Mouse (Mus musculus) testis, adult 2 months (tissue): ENCODE measurements around the gene Cds2. TPM values are rescaled to one million over a fixed set of nuclear protein-coding genes. Genes with fewer than 3 reads are reported as not detected.

Experiments used
- H3K27ac ChIP-seq: fragments of 200-500 bp; 2 replicates; pipeline ENCODE4 v1.5.1; 2012; ENCODE audit warnings: low read depth, low read length; ENCODE audit not compliant: control insufficient read depth, insufficient read depth
- H3K27me3 ChIP-seq: fragments of 200-500 bp; 2 replicates; pipeline ENCODE4 v1.6.1; 2012; ENCODE audit warnings: mild to moderate bottlenecking, low read length, moderate library complexity; ENCODE audit not compliant: control insufficient read depth, insufficient read depth
- H3K36me3 ChIP-seq: fragments of 200-500 bp; 2 replicates; pipeline ENCODE4 v1.6.1; 2012; ENCODE audit warnings: mild to moderate bottlenecking, low read length; ENCODE audit not compliant: control insufficient read depth, insufficient read depth
- H3K4me1 ChIP-seq: fragments of 200-500 bp; 2 replicates; pipeline ENCODE4 v1.6.1; 2012; ENCODE audit warnings: low read length; ENCODE audit not compliant: control insufficient read depth, insufficient read depth
- H3K4me3 ChIP-seq: fragments of 200-500 bp; 2 replicates; pipeline ENCODE4 v1.5.1; 2012; ENCODE audit warnings: low read depth, mild to moderate bottlenecking, low read length, moderate library complexity, mixed read lengths; ENCODE audit not compliant: control insufficient read depth
- CTCF ChIP-seq: fragments of 200-500 bp; IDR thresholded peaks from 2 replicates; pipeline ENCODE4 v1.5.1; 2012; ENCODE audit warnings: low read depth, mild to moderate bottlenecking, inconsistent platforms, low read length, moderate library complexity; ENCODE audit not compliant: control insufficient read depth, insufficient read depth, insufficient replicate concordance
- POLR2A ChIP-seq: fragments of 200-500 bp; IDR thresholded peaks from 2 replicates; pipeline ENCODE4 v1.6.1; 2012; ENCODE audit warnings: low read depth, mild to moderate bottlenecking, inconsistent platforms, low read length, moderate library complexity; ENCODE audit not compliant: control insufficient read depth
- polyA plus RNA-seq: library from polyadenylated mRNA; depleted of rRNA; stranded (reverse); fragments of >200 nt; gene quantifications from 2 replicates; pipeline ENCODE4 v1.2.3, GENCODE M21; 2012

Cds2 gene
- polyA plus RNA-seq, 1 experiment = 13.1 TPM

DNA sequence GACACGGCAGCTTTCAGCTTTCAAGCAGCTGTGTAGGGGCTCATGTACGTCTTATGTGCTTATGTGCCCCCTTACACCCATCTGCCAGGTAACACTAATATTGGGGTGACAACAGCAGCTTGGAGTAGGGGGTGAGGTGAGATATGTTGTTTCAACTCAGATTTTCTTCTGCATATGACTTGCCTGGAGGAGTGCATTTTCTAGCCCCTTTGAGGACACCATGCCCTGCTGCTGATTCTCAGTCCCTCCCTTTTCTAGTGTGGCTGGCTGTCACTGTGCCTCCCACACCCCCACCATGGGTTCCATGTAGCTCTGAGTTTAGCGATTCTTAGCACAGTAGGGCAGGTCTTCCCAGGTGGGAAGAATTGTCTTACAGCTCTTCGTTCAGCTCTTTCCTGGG lies 38.5 kb downstream of the Cds2 start:
- Histone ChIP-seq H3K27ac (no peak overlapping the region), H3K27me3 (no peaks in the 10 kb centered on the region), H3K36me3 (peaks cover 7% of the 10 kb centered on the region), H3K4me1 (no peaks in the 10 kb centered on the region), H3K4me3 (no peak overlapping the region)
- TF ChIP-seq POLR2A = no peak
- TF ChIP-seq CTCF = no peak

DNA sequence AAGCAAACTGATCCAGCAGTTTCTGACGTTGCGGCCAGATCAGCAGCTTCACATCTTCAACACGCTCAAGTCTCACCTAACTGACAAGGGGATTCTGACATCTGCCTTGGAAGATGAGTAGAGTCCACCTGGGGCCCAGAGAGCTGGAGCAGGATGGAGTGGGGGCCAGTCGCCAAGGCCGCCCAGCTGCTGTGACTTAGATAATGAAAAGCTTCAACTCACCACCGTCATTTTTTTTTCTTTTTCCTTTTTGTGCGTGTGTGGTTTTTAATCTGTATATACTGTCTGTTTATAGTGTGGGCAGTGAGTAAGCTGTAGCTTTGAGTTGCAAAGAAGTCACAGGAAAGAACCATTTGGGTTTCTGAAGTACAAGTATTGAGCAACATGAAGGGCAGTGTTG lies 42.2 kb downstream of the Cds2 start:
- no peak overlapping the region for H3K27ac ChIP-seq
- H3K36me3 ChIP-seq = peaks cover 4% of the 10 kb centered on the region
- no peaks in the 10 kb centered on the region for H3K27me3 ChIP-seq
- no peak for TF ChIP-seq CTCF
- no peak for TF ChIP-seq POLR2A
- no peaks in the 10 kb centered on the region for H3K4me1 ChIP-seq
- no peak overlapping the region for H3K4me3 ChIP-seq

DNA sequence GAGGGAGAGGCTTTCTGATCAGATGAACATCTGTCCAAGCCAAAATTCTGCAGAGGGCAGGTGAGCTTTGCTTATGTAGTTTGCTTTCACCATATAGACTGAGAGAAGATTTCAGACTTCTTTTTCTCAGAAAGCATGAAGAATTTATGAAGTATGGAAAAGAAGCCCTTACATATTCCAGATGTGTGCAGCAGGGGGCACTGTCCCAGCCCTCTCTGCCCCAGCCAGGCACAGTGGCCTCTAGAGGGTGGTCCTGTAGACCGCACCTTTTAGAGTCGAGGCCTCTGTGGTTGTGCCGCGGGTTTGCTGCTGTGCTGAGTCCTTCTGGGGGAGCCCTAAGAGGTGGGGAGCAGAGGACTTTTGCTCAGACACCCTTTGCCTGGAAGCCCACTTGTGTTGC lies 43.0 kb downstream of the Cds2 start:
- no peak overlapping the region for H3K4me3 ChIP-seq
- no peak overlapping the region for H3K27ac ChIP-seq
- no peaks in the 10 kb centered on the region for H3K27me3 ChIP-seq
- no peaks in the 10 kb centered on the region for H3K4me1 ChIP-seq
- H3K36me3 ChIP-seq = peaks cover 3% of the 10 kb centered on the region
- no peak for TF ChIP-seq POLR2A
- peak; percentile 21; the same call in 1 of the 2 replicates for TF ChIP-seq CTCF

DNA sequence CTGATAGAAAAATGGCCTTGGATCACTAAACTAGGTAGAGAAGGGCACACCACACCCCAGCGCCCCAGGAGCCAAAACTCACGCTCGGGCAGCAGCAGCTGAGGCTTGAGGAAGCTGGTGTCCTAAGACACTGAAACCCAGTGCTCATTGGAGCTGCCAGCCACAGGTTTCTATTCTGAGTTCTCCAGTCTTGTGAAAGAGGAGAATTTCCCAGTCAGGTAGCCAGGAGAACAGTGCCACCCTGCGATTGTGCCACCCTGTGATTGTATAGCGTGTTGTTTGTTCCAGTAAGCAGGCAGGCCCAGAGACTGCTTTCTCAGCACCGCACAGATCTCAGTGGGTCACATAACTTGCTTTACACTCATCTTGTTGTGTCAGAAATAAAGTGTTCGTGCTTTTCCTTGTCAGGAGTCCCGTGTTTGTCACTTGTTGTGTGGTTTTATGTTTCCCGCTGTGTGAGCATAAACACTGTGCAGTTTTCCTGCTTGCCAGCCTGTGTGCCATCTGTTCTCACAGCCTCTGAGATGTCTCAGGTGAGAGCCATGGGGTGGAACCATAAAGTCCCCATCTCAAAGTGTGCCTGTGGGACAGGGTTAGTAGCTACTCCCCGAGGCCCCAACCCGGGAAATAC lies 44.4 kb downstream of the Cds2 start:
- Histone ChIP-seq H3K4me1 (no peaks in the 10 kb centered on the region), H3K36me3 (peaks cover 1% of the 10 kb centered on the region), H3K27ac (no peak overlapping the region), H3K27me3 (no peaks in the 10 kb centered on the region), H3K4me3 (no peak overlapping the region)
- TF ChIP-seq CTCF (no peak), POLR2A (no peak)

DNA sequence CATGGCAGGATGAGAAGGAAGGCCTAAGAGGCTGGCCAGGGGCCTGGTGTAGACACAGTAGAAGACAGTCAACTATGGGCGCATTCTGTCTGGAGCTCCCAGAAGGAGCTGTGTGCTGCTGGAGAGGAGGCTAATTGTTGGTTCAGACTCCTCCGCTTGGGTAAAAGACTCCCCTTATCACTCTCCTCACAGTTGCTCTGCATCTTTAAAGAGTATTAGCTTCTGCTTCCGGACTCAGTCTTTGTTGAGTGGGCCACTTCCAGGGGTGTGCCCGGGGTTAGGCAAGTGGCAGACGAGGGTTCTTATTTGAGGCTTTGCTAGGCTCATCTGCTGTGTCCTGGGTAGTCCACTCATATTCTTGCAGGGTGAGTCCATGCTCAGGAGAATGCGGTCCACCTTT lies 45.9 kb downstream of the Cds2 start:
- Histone ChIP-seq H3K4me3 (no peak overlapping the region), H3K36me3 (peaks cover 1% of the 10 kb centered on the region), H3K4me1 (no peaks in the 10 kb centered on the region), H3K27me3 (no peaks in the 10 kb centered on the region), H3K27ac (no peak overlapping the region)
- TF ChIP-seq CTCF = no peak
- no peak for TF ChIP-seq POLR2A

DNA sequence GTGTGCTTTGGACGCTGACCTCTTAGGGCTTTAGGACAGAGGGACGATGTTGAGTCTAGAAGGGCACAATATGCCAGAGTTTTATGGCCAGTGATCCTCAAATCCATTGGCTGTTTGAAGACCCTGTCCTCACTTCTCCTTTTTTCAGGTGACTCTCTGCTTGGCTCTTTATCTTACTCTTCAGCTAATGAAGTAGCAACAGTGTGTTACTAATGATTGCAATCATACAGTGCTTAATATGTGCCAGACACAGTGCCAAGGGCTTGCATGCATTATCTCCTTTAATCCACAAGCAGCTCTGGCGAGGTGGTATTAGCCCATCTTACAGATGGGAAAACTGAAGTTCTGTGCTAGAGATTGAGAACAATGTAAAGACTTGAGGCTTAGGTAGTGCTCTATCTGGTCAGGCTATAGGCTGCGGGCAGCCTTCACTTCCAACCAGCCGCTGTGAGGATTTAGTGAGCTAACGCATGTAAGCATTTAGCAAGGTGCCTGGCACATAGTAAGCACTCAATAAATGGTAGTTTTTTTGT lies 46.5 kb downstream of the Cds2 start:
- TF ChIP-seq POLR2A (no peak), CTCF (no peak)
- H3K36me3 ChIP-seq = peaks cover 1% of the 10 kb centered on the region
- H3K27me3 ChIP-seq = no peaks in the 10 kb centered on the region
- H3K27ac ChIP-seq = no peak overlapping the region
- no peaks in the 10 kb centered on the region for H3K4me1 ChIP-seq
- H3K4me3 ChIP-seq = no peak overlapping the region

DNA sequence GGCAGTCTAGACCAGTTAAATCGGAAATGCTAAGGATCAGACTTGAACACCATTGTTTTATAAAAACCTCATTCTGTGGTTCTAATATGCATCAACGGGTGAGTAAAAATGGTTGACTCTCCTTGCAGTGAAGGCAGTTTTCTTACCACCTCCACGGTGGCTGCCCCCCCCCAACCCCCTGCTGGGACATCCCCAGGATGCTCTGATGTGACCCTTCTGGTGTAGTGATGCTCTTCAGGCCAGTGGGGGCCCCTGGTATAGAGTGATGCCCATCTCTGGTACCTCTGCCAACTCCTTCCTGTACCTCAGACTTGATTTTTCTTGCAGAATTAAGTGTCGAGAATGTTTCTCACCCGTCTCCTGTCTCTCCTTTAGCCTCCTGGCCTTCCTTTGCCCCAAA lies 49.7 kb downstream of the Cds2 start:
- no peak for TF ChIP-seq POLR2A
- TF ChIP-seq CTCF = no peak
- H3K4me1 ChIP-seq = no peaks in the 10 kb centered on the region
- H3K36me3 ChIP-seq = no peaks in the 10 kb centered on the region; the same call in 1 of the 2 replicates
- H3K27ac ChIP-seq = no peak overlapping the region
- no peaks in the 10 kb centered on the region for H3K27me3 ChIP-seq
- H3K4me3 ChIP-seq = no peak overlapping the region
